Mouse (Mus musculus) kidney, postnatal 10 days (tissue): ENCODE results near the gene Asmt.

Experiments used
- DNase-seq: peaks from one replicate; pipeline ENCODE4 v3.0.0; 2021; ENCODE audit warnings: mixed read lengths

Asmt gene

DNA sequence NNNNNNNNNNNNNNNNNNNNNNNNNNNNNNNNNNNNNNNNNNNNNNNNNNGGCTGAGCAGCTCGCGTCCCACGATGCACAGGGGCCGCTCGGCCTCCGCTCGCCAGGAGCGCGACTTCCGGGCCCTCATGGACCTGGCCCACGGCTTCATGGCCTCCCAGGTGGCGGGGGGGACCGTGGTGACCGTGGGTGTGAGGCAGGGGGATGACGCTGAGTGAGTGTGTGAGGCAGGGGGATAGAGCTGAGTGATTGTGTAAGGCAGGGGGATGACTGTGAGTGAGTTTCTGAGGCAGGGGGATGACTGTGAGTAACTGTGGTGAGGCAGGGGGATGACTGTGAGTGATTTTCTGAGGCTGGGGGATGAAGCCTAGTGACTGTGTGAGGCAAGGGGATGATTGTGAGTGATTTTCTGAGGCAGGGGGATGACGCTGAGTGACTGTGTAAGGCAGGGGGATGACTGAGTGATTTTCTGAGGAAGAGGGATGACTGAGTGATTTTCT is at the start of gene Asmt:
Asmt (plus strand) TSS at position 51 of the 499 bp plus-strand sequence.
- no peak for DNase-seq

- DNase-seq: no peak
Observed at GRCm38 (mm10) chrX:170673233-170673951, 948 bp downstream of the Asmt start.

DNA sequence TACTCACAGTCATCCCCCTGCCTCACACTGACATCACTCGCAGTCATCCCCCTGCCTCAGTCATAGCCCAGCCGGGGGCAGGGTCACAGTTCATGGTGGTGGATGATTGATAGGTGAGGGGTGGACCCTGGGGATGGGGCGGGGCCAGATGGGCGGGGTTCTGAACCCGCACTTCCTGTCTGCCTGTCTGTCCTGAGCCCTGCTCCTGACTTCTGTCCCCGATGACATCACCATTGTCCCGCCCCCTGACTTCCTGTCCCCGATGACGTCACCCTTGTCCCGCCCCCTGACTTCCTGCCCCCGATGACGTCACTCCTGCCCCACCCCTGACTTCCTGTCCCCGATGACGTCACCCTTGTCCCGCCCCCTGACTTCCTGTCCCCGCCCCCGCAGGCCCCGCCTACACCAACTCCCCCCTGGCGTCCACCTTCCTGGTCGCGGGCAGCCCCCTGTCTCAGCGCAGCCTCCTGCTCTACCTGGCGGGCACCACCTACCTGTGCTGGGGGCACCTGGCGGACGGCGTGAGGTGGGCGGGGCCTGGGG is 1.9 kb downstream of the Asmt start:
- peak; percentile 41 for DNase-seq

GRCm38 (mm10) chrX:170674885-170675876 is 2.7 kb downstream of the Asmt start:
- peak; percentile 34 for DNase-seq

DNA sequence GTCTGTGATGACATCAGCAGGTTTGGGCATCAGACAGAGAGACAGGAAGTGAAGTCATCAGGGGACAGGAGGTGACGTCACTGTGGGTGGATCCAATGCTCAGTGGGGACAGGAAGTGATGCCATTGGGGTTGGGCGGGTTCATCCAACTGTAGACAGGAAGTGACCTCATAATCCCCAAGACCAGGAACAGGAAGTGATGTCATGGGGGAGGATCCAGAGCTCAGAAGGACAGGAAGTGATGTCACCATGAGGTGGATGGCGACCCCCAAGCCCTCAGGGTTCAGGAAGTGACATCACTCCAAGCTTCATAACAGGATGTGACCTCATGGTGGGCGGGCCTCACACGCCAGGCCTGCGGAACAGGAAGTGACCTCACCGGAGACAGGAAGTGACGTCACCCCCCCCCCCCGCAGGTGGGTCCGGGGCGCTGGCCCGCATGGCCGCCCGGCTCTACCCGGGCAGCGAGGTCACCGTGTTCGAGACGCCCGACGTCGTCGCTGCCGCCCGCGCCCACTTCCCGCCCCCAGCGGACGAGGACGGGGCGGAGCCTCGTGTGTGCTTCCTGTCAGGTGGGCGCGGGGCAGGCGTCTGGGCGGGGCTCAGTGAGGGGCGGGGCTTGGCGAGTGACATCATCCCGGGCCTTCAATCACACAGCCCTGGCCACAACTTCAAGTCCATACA is 3.6 kb downstream of the Asmt start:
- DNase-seq: no peak

DNA sequence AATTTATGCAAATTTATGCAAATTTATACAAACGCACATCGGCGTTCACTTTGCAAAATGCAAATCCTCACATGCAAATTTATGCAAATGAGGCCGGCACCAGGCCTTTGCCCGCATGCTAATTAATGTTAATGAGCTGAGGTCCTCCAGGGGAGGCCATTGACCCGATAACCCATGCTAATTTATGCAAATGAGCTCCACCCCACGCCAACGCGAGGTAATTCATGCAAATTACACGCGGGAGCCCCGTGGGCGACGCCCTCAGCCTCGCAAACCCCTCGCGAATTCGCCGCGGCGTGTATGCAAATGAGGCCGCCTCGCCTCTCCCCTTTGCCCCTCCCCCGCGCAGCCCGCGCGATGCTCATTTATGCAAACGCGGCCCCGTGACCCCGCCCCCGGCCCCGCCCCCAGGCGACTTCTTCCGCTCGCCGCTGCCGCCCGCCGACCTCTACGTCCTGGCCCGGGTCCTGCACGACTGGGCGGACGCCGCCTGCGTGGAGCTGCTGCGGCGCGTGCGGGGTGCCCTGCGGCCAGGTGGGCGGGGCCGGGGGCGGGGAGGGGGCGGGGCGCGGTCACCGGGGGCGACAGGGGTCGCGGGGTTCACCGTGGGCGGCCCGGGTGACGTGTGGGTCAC is 4.3 kb downstream of the Asmt start:
- DNase-seq: no peak

GRCm38 (mm10) chrX:170677266-170677665 is 4.8 kb downstream of the Asmt start:
- DNase-seq: no peak

GRCm38 (mm10) chrX:170677680-170678079 is 5.2 kb downstream of the Asmt start:
- no peak for DNase-seq
